Mouse (Mus musculus) MEL (cell line): ENCODE data around the gene Nap1l5. TPM values are rescaled to one million over a fixed set of nuclear protein-coding genes. Genes with fewer than 3 reads are reported as not detected.
A peak's percentile ranks its signal among the peaks of the same experiment; 100 is the strongest.

ENCODE experiments used
- DNase-seq: peaks from one replicate; pipeline ENCODE4 v3.0.0; 2011; ENCODE audit warnings: low read depth, low spot score
- H3K27ac ChIP-seq: 2 replicates; pipeline ENCODE4 v1.5.1; 2012; ENCODE audit warnings: low read depth, mild to moderate bottlenecking, control low read depth, low read length, moderate library complexity; ENCODE audit not compliant: control insufficient read depth
- H3K27me3 ChIP-seq, 2 experiments: fragments of 150-350 bp in 1 of 2; sonication (generic) in 1 of 2; 2 replicates each; pipeline ENCODE4 v1.6.1; 2012; ENCODE audit warnings: low read length in 2 of 2, mild to moderate bottlenecking in 2 of 2, improper control_type of control experiment in 1 of 2, moderate library complexity in 1 of 2; ENCODE audit not compliant: insufficient read depth in 2 of 2, control insufficient read depth in 1 of 2
- H3K36me3 ChIP-seq, 2 experiments: 2 replicates each; pipeline ENCODE4 v1.6.1; 2012 to 2014; ENCODE audit warnings: low read length in 2 of 2, improper control_type of control experiment in 1 of 2, inconsistent platforms in 1 of 2, mild to moderate bottlenecking in 1 of 2; ENCODE audit not compliant: insufficient read depth in 2 of 2, control insufficient read depth in 1 of 2
- H3K4me1 ChIP-seq, 2 experiments: fragments of 150-350 bp in 1 of 2; sonication (generic) in 1 of 2; 2 replicates each; pipeline ENCODE4 v1.6.1; 2012; ENCODE audit warnings: low read length in 2 of 2, improper control_type of control experiment in 1 of 2, mild to moderate bottlenecking in 1 of 2; ENCODE audit not compliant: insufficient read depth in 2 of 2, control insufficient read depth in 1 of 2
- H3K4me3 ChIP-seq, 2 experiments: fragments of 150-350 bp in 1 of 2; sonication (generic) in 1 of 2; 2 replicates each; pipeline ENCODE4 v1.5.1; 2012; ENCODE audit warnings: low read depth in 2 of 2, low read length in 2 of 2, mild to moderate bottlenecking in 2 of 2, moderate library complexity in 2 of 2, control low read depth in 1 of 2, improper control_type of control experiment in 1 of 2; ENCODE audit not compliant: control insufficient read depth in 1 of 2, insufficient read depth in 1 of 2
- H3K79me2 ChIP-seq: 2 replicates; pipeline ENCODE4 v1.6.1; 2012; ENCODE audit warnings: mild to moderate bottlenecking, low read length, moderate library complexity; ENCODE audit not compliant: control insufficient read depth, poor library complexity, insufficient read depth
- H3K9ac ChIP-seq: 2 replicates; pipeline ENCODE4 v1.6.1; 2012; ENCODE audit warnings: low read depth, mild to moderate bottlenecking, control low read depth, low read length, moderate library complexity; ENCODE audit not compliant: control insufficient read depth, poor library complexity, severe bottlenecking
- H3K9me3 ChIP-seq: fragments of 150-350 bp; sonication (generic); replicated peaks from 2 replicates; pipeline ENCODE4 v1.6.1; 2012; ENCODE audit warnings: mild to moderate bottlenecking, low read length, improper control_type of control experiment, moderate library complexity; ENCODE audit not compliant: insufficient read depth
- EP300 ChIP-seq, 2 experiments: IDR thresholded peaks; 2 replicates each; pipeline ENCODE4 v1.6.1; 2011; ENCODE audit warnings: improper control_type of control experiment in 2 of 2, low read length in 2 of 2, low read depth in 1 of 2, mild to moderate bottlenecking in 1 of 2
- ETS1 ChIP-seq: IDR thresholded peaks from 2 replicates; pipeline ENCODE4 v1.6.1; 2012; ENCODE audit warnings: low read depth, mild to moderate bottlenecking, inconsistent platforms, low read length, improper control_type of control experiment, moderate library complexity
- GABPA ChIP-seq: IDR thresholded peaks from 2 replicates; pipeline ENCODE4 v1.6.1; 2012; ENCODE audit warnings: low read depth, mild to moderate bottlenecking, inconsistent platforms, low read length, improper control_type of control experiment, moderate library complexity
- GATA1 ChIP-seq: IDR thresholded peaks from 2 replicates; pipeline ENCODE4 v1.6.1; 2011; ENCODE audit warnings: low read depth, low read length, improper control_type of control experiment
- MAFK ChIP-seq: IDR thresholded peaks from 2 replicates; pipeline ENCODE4 v1.6.1; 2011; ENCODE audit warnings: low read depth, mild to moderate bottlenecking, low read length, improper control_type of control experiment, borderline replicate concordance
- MAX ChIP-seq: IDR thresholded peaks from 2 replicates; pipeline ENCODE4 v1.6.1; 2011; ENCODE audit warnings: low read length, improper control_type of control experiment
- MEF2A ChIP-seq: IDR thresholded peaks from 2 replicates; pipeline ENCODE4 v1.6.1; 2014; ENCODE audit warnings: low read depth, mild to moderate bottlenecking, inconsistent platforms, low read length, improper control_type of control experiment; ENCODE audit not compliant: poor library complexity, insufficient replicate concordance, severe bottlenecking; ENCODE audit errors: extremely low read depth
- MXI1 ChIP-seq: IDR thresholded peaks from 2 replicates; pipeline ENCODE4 v1.6.1; 2011; ENCODE audit warnings: mild to moderate bottlenecking, low read depth, low read length, improper control_type of control experiment
- MYC ChIP-seq: IDR thresholded peaks from 2 replicates; pipeline ENCODE4 v1.6.1; 2011; ENCODE audit warnings: low read depth, mild to moderate bottlenecking, low read length, improper control_type of control experiment, moderate library complexity
- NRF1 ChIP-seq: IDR thresholded peaks from 2 replicates; pipeline ENCODE4 v1.6.1; 2014; ENCODE audit warnings: low read depth, mild to moderate bottlenecking, inconsistent platforms, low read length, improper control_type of control experiment, moderate library complexity; ENCODE audit not compliant: poor library complexity, insufficient read depth, severe bottlenecking
- POLR2AphosphoS5 ChIP-seq: IDR thresholded peaks from 2 replicates; pipeline ENCODE4 v1.6.1; 2012; ENCODE audit warnings: low read depth, borderline replicate concordance, mild to moderate bottlenecking, inconsistent platforms, low read length, moderate library complexity, mixed read lengths
- RCOR1 ChIP-seq: IDR thresholded peaks from 2 replicates; pipeline ENCODE4 v1.6.1; 2012; ENCODE audit warnings: low read depth, mild to moderate bottlenecking, inconsistent platforms, low read length, improper control_type of control experiment
- SIN3A ChIP-seq: IDR thresholded peaks from 2 replicates; pipeline ENCODE4 v1.6.1; 2012; ENCODE audit warnings: low read length, improper control_type of control experiment, inconsistent platforms
- SMC3 ChIP-seq: IDR thresholded peaks from 2 replicates; pipeline ENCODE4 v1.6.1; 2011; ENCODE audit warnings: low read depth, low read length, improper control_type of control experiment
- TAL1 ChIP-seq: IDR thresholded peaks from 2 replicates; pipeline ENCODE4 v1.6.1; 2012; ENCODE audit warnings: mild to moderate bottlenecking, inconsistent platforms, low read length, moderate library complexity, mixed read lengths
- TBP ChIP-seq: IDR thresholded peaks from 2 replicates; pipeline ENCODE4 v1.8.0; 2011; ENCODE audit warnings: low read depth, low read length, improper control_type of control experiment
- TCF12 ChIP-seq: IDR thresholded peaks from 2 replicates; pipeline ENCODE4 v1.6.1; 2014; ENCODE audit warnings: low read depth, mild to moderate bottlenecking, inconsistent platforms, low read length, improper control_type of control experiment, moderate library complexity
- USF1 ChIP-seq: IDR thresholded peaks from 2 replicates; pipeline ENCODE4 v1.6.1; 2014; ENCODE audit warnings: low read depth, mild to moderate bottlenecking, inconsistent platforms, low read length, improper control_type of control experiment, moderate library complexity
- USF2 ChIP-seq, 2 experiments: IDR thresholded peaks; 2 replicates each; pipeline ENCODE4 v1.6.1; 2011 to 2012; ENCODE audit warnings: improper control_type of control experiment in 2 of 2, low read length in 2 of 2, borderline replicate concordance in 1 of 2, inconsistent platforms in 1 of 2, low read depth in 1 of 2, mild to moderate bottlenecking in 1 of 2; ENCODE audit not compliant: insufficient read depth in 1 of 2
- ZNF384 ChIP-seq: IDR thresholded peaks from 2 replicates; pipeline ENCODE4 v1.6.1; 2012; ENCODE audit warnings: low read depth, mild to moderate bottlenecking, inconsistent platforms, low read length, improper control_type of control experiment
- polyA plus RNA-seq, 2 experiments: library from polyadenylated mRNA; stranded (reverse) in 1 of 2; unstranded in 1 of 2; fragments of >175 nt in 1 of 2; fragments of >200 nt in 1 of 2; gene quantifications; 2 replicates each; pipeline versions ENCODE4 v1.2.1 to v1.2.4; 2012; ENCODE audit warnings: low replicate concordance in 2 of 2, low read depth in 1 of 2; ENCODE audit not compliant: insufficient read length in 2 of 2, insufficient read depth in 1 of 2, missing spikeins in 1 of 2
- total RNA-seq: library from RNA; depleted of rRNA; stranded (reverse); fragments of 300-350 nt; gene quantifications from 2 replicates; pipeline ENCODE4 v1.2.3, GENCODE M21; 2012

Gene Nap1l5
- total and polyA plus RNA-seq, 3 experiments, result 0.06 TPM; not detected in 2

GRCm38 (mm10) chr6:58916498-58916897 lies 9.6 kb upstream of the Nap1l5 start:
- peak; percentile 7; the same call in 1 of the 2 replicates for TF ChIP-seq SMC3
- peak; percentile 90 for TF ChIP-seq MYC
- no peak for TF ChIP-seq MEF2A
- TF ChIP-seq SIN3A, result peak; percentile 61; the same call in 1 of the 2 replicates
- peak; percentile 31; the same call in 1 of the 2 replicates for TF ChIP-seq MAFK
- no peak for TF ChIP-seq TAL1
- no peak for TF ChIP-seq ZNF384
- TF ChIP-seq TBP, result no peak
- TF ChIP-seq USF2 (IDR thresholded peaks at IDR 0.05; ENCODE audit: borderline replicate concordance in 1 of 2, insufficient read depth in 1 of 2, low read depth in 1 of 2, low read length in 2 of 2), result 0 out of 4 replicates have a peak, but pooled peaks of 1 of the 2 experiments have one; percentile 8
- peak; percentile 67 for TF ChIP-seq MXI1
- peak; percentile 88 for TF ChIP-seq MAX
- peak; percentile 76 for TF ChIP-seq USF1
- peak; percentile 84 to 92 for TF ChIP-seq EP300 (IDR thresholded peaks at IDR 0.05; ENCODE audit: low read depth in 1 of 2, low read length in 2 of 2)
- TF ChIP-seq GABPA, result peak; percentile 84
- peak; percentile 74 for TF ChIP-seq RCOR1
- peak; percentile 78 for TF ChIP-seq ETS1
- TF ChIP-seq GATA1, result peak; percentile 55
- peak; percentile 56 for TF ChIP-seq TCF12

GRCm38 (mm10) chr6:58913971-58914370 lies 7.1 kb upstream of the Nap1l5 start:
- H3K36me3 ChIP-seq, result peaks cover 0 to 29% of the 10 kb centered on the region in 2 experiments; a peak in 2 of 4 replicates
- H3K9me3 ChIP-seq, result no peaks in the 10 kb centered on the region
- no peak overlapping the region for H3K27ac ChIP-seq
- H3K4me1 ChIP-seq, result peaks cover 17 to 30% of the 10 kb centered on the region in 2 experiments
- H3K4me3 ChIP-seq, result no peak overlapping the region
- no peak for DNase-seq
- TF ChIP-seq POLR2AphosphoS5 (no peak), NRF1 (no peak)
- H3K27me3 ChIP-seq, result no peaks in the 10 kb centered on the region
- H3K9ac ChIP-seq, result no peak overlapping the region
- H3K79me2 ChIP-seq, result no peaks in the 10 kb centered on the region

More at GRCm38 (mm10) chr6:58916498-58916897, 9.6 kb upstream of the Nap1l5 start:
- Histone ChIP-seq H3K4me1 (peaks cover 17 to 30% of the 10 kb centered on the region in 2 experiments), H3K27me3 (no peaks in the 10 kb centered on the region), H3K4me3 (peak overlapping the region in 1 of 2 experiments; percentile 27; a peak in 1 of 4 replicates), H3K9ac (peak overlapping the region; percentile 4; the same call in 1 of the 2 replicates), H3K79me2 (no peaks in the 10 kb centered on the region), H3K27ac (peak overlapping the region; percentile 50), H3K9me3 (no peaks in the 10 kb centered on the region), H3K36me3 (peaks cover 0 to 29% of the 10 kb centered on the region in 2 experiments; a peak in 2 of 4 replicates)
- peak; percentile 75 for DNase-seq
